Mouse (Mus musculus) MEL (cell line): Measurements from ENCODE around the gene Dnah17. TPM values are rescaled to one million over a fixed set of nuclear protein-coding genes. Genes with fewer than 3 reads are reported as not detected.

Source experiments
- DNase-seq: peaks from one replicate; pipeline ENCODE4 v3.0.0; 2011; ENCODE audit warnings: low read depth, low spot score
- H3K27ac ChIP-seq: 2 replicates; pipeline ENCODE4 v1.5.1; 2012; ENCODE audit warnings: low read depth, mild to moderate bottlenecking, control low read depth, low read length, moderate library complexity; ENCODE audit not compliant: control insufficient read depth
- H3K27me3 ChIP-seq, 2 experiments: fragments of 150-350 bp in 1 of 2; sonication (generic) in 1 of 2; 2 replicates each; pipeline ENCODE4 v1.6.1; 2012; ENCODE audit warnings: low read length in 2 of 2, mild to moderate bottlenecking in 2 of 2, improper control_type of control experiment in 1 of 2, moderate library complexity in 1 of 2; ENCODE audit not compliant: insufficient read depth in 2 of 2, control insufficient read depth in 1 of 2
- H3K36me3 ChIP-seq, 2 experiments: 2 replicates each; pipeline ENCODE4 v1.6.1; 2012 to 2014; ENCODE audit warnings: low read length in 2 of 2, improper control_type of control experiment in 1 of 2, inconsistent platforms in 1 of 2, mild to moderate bottlenecking in 1 of 2; ENCODE audit not compliant: insufficient read depth in 2 of 2, control insufficient read depth in 1 of 2
- H3K4me1 ChIP-seq, 2 experiments: fragments of 150-350 bp in 1 of 2; sonication (generic) in 1 of 2; 2 replicates each; pipeline ENCODE4 v1.6.1; 2012; ENCODE audit warnings: low read length in 2 of 2, improper control_type of control experiment in 1 of 2, mild to moderate bottlenecking in 1 of 2; ENCODE audit not compliant: insufficient read depth in 2 of 2, control insufficient read depth in 1 of 2
- H3K4me3 ChIP-seq, 2 experiments: fragments of 150-350 bp in 1 of 2; sonication (generic) in 1 of 2; 2 replicates each; pipeline ENCODE4 v1.5.1; 2012; ENCODE audit warnings: low read depth in 2 of 2, low read length in 2 of 2, mild to moderate bottlenecking in 2 of 2, moderate library complexity in 2 of 2, control low read depth in 1 of 2, improper control_type of control experiment in 1 of 2; ENCODE audit not compliant: control insufficient read depth in 1 of 2, insufficient read depth in 1 of 2
- H3K79me2 ChIP-seq: 2 replicates; pipeline ENCODE4 v1.6.1; 2012; ENCODE audit warnings: mild to moderate bottlenecking, low read length, moderate library complexity; ENCODE audit not compliant: control insufficient read depth, poor library complexity, insufficient read depth
- H3K9ac ChIP-seq: 2 replicates; pipeline ENCODE4 v1.6.1; 2012; ENCODE audit warnings: low read depth, mild to moderate bottlenecking, control low read depth, low read length, moderate library complexity; ENCODE audit not compliant: control insufficient read depth, poor library complexity, severe bottlenecking
- H3K9me3 ChIP-seq: fragments of 150-350 bp; sonication (generic); replicated peaks from 2 replicates; pipeline ENCODE4 v1.6.1; 2012; ENCODE audit warnings: mild to moderate bottlenecking, low read length, improper control_type of control experiment, moderate library complexity; ENCODE audit not compliant: insufficient read depth
- BHLHE40 ChIP-seq: IDR thresholded peaks from 2 replicates; pipeline ENCODE4 v1.6.1; 2012; ENCODE audit warnings: low read depth, mild to moderate bottlenecking, inconsistent platforms, low read length, improper control_type of control experiment, borderline replicate concordance
- GABPA ChIP-seq: IDR thresholded peaks from 2 replicates; pipeline ENCODE4 v1.6.1; 2012; ENCODE audit warnings: low read depth, mild to moderate bottlenecking, inconsistent platforms, low read length, improper control_type of control experiment, moderate library complexity
- JUND ChIP-seq: IDR thresholded peaks from 2 replicates; pipeline ENCODE4 v1.6.1; 2011; ENCODE audit warnings: low read depth, mild to moderate bottlenecking, improper control_type of control experiment, low read length
- KAT2A ChIP-seq: conservative IDR thresholded peaks from 2 replicates; pipeline ENCODE4 v1.6.1; 2012; ENCODE audit warnings: low read depth, low read length, improper control_type of control experiment, inconsistent platforms
- MXI1 ChIP-seq: IDR thresholded peaks from 2 replicates; pipeline ENCODE4 v1.6.1; 2011; ENCODE audit warnings: mild to moderate bottlenecking, low read depth, low read length, improper control_type of control experiment
- MYB ChIP-seq: IDR thresholded peaks from 2 replicates; pipeline ENCODE4 v1.6.1; 2011; ENCODE audit warnings: mild to moderate bottlenecking, low read depth, low read length, improper control_type of control experiment
- NELFE ChIP-seq: IDR thresholded peaks from 2 replicates; pipeline ENCODE4 v1.6.1; 2011; ENCODE audit warnings: low read depth, low read length, improper control_type of control experiment
- NRF1 ChIP-seq: IDR thresholded peaks from 2 replicates; pipeline ENCODE4 v1.6.1; 2014; ENCODE audit warnings: low read depth, mild to moderate bottlenecking, inconsistent platforms, low read length, improper control_type of control experiment, moderate library complexity; ENCODE audit not compliant: poor library complexity, insufficient read depth, severe bottlenecking
- POLR2A ChIP-seq, 2 experiments: IDR thresholded peaks; 2 replicates each; pipeline ENCODE4 v1.6.1; 2011 to 2012; ENCODE audit warnings: low read length in 2 of 2, mild to moderate bottlenecking in 2 of 2, control low read depth in 1 of 2, improper control_type of control experiment in 1 of 2, low read depth in 1 of 2, moderate library complexity in 1 of 2; ENCODE audit not compliant: control insufficient read depth in 1 of 2, insufficient read depth in 1 of 2, poor library complexity in 1 of 2
- POLR2AphosphoS5 ChIP-seq: IDR thresholded peaks from 2 replicates; pipeline ENCODE4 v1.6.1; 2012; ENCODE audit warnings: low read depth, borderline replicate concordance, mild to moderate bottlenecking, inconsistent platforms, low read length, moderate library complexity, mixed read lengths
- RAD21 ChIP-seq: IDR thresholded peaks from 2 replicates; pipeline ENCODE4 v1.6.1; 2011; ENCODE audit warnings: mild to moderate bottlenecking, low read depth, low read length, improper control_type of control experiment
- TCF12 ChIP-seq: IDR thresholded peaks from 2 replicates; pipeline ENCODE4 v1.6.1; 2014; ENCODE audit warnings: low read depth, mild to moderate bottlenecking, inconsistent platforms, low read length, improper control_type of control experiment, moderate library complexity
- UBTF ChIP-seq: IDR thresholded peaks from 2 replicates; pipeline ENCODE4 v1.6.1; 2012; ENCODE audit warnings: low read depth, mild to moderate bottlenecking, inconsistent platforms, low read length, improper control_type of control experiment, moderate library complexity, borderline replicate concordance; ENCODE audit not compliant: insufficient read depth
- USF1 ChIP-seq: IDR thresholded peaks from 2 replicates; pipeline ENCODE4 v1.6.1; 2014; ENCODE audit warnings: low read depth, mild to moderate bottlenecking, inconsistent platforms, low read length, improper control_type of control experiment, moderate library complexity
- USF2 ChIP-seq, 2 experiments: IDR thresholded peaks; 2 replicates each; pipeline ENCODE4 v1.6.1; 2011 to 2012; ENCODE audit warnings: improper control_type of control experiment in 2 of 2, low read length in 2 of 2, borderline replicate concordance in 1 of 2, inconsistent platforms in 1 of 2, low read depth in 1 of 2, mild to moderate bottlenecking in 1 of 2; ENCODE audit not compliant: insufficient read depth in 1 of 2
- ZNF384 ChIP-seq: IDR thresholded peaks from 2 replicates; pipeline ENCODE4 v1.6.1; 2012; ENCODE audit warnings: low read depth, mild to moderate bottlenecking, inconsistent platforms, low read length, improper control_type of control experiment
- polyA plus RNA-seq, 2 experiments: library from polyadenylated mRNA; stranded (reverse) in 1 of 2; unstranded in 1 of 2; fragments of >175 nt in 1 of 2; fragments of >200 nt in 1 of 2; gene quantifications; 2 replicates each; pipeline versions ENCODE4 v1.2.1 to v1.2.4; 2012; ENCODE audit warnings: low replicate concordance in 2 of 2, low read depth in 1 of 2; ENCODE audit not compliant: insufficient read length in 2 of 2, insufficient read depth in 1 of 2, missing spikeins in 1 of 2
- total RNA-seq: library from RNA; depleted of rRNA; stranded (reverse); fragments of 300-350 nt; gene quantifications from 2 replicates; pipeline ENCODE4 v1.2.3, GENCODE M21; 2012

Dnah17 gene
- total and polyA plus RNA-seq, 3 experiments, result 0.04 to 0.21 TPM; not detected in 1

DNA sequence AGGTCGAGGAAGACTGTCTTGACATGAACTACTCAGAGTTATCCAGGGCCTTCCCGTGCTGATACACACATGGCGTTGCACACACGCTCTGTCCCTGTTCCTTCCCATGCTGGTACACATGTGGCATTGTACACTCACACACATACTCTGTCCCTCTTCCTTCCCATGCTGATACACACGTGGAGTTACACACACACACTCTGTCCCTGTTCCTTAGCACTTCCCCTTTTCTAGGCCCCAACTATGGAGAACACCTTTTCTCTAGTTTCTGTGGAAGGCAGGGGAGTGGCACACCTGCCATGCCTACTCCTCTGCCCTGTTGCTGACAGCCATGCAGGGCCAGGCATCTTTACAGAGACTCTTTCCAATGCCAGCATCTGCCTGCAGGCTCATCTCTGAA, 47.8 kb upstream of the Dnah17 start:
- no peaks in the 10 kb centered on the region for H3K4me1 ChIP-seq
- DNase-seq, result peak; percentile 23
- H3K79me2 ChIP-seq, result no peaks in the 10 kb centered on the region
- H3K27me3 ChIP-seq, result no peaks in the 10 kb centered on the region
- H3K36me3 ChIP-seq, result peaks cover 0 to 7% of the 10 kb centered on the region in 2 experiments; a peak in 1 of 4 replicates
- no peak for TF ChIP-seq ZNF384
- TF ChIP-seq POLR2AphosphoS5, result peak; percentile 20; the same call in 1 of the 2 replicates
- no peak overlapping the region for H3K9ac ChIP-seq
- H3K27ac ChIP-seq, result no peak overlapping the region
- no peaks in the 10 kb centered on the region for H3K9me3 ChIP-seq
- no peak overlapping the region for H3K4me3 ChIP-seq

DNA sequence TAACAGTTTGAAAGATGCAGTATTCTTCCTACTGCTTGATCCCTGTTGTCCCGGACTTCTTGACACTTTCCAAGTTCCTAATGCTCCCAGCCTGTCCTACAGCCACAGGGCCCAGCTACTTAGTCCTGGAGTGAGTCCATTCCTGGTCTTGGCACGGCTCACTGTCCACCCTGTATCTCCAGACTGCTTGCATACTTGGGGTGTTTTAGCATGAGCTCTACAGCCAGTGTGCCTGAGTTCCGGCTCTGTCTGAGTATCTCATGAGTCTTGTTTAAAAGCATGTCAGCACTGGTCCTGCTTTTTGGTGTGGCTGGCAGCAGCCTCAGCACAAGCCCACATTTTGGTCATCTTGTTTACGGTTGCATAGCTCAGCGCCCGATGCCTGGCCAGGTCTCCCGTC, 44.3 kb upstream of the Dnah17 start:
- Histone ChIP-seq H3K27me3 (no peaks in the 10 kb centered on the region), H3K9me3 (no peaks in the 10 kb centered on the region), H3K4me1 (no peaks in the 10 kb centered on the region), H3K4me3 (no peak overlapping the region), H3K9ac (no peak overlapping the region), H3K79me2 (no peaks in the 10 kb centered on the region), H3K27ac (no peak overlapping the region), H3K36me3 (no peaks in the 10 kb centered on the region)
- TF ChIP-seq TCF12 (no peak), UBTF (no peak), BHLHE40 (no peak), NELFE (no peak), JUND (no peak), RAD21 (no peak), KAT2A (no peak), USF1 (no peak), MXI1 (no peak), ZNF384 (no peak), MYB (no peak), NRF1 (no peak), POLR2A (IDR thresholded peaks at IDR 0.05; ENCODE audit: control insufficient read depth in 1 of 2, insufficient read depth in 1 of 2, low read depth in 1 of 2, low read length in 2 of 2, poor library complexity in 1 of 2) (no peak), USF2 (IDR thresholded peaks at IDR 0.05; ENCODE audit: borderline replicate concordance in 1 of 2, insufficient read depth in 1 of 2, low read depth in 1 of 2, low read length in 2 of 2) (no peak), GABPA (no peak)
- no peak for DNase-seq
